Mouse (Mus musculus) limb, embryonic 11.5 days (tissue): Measurements from ENCODE around the gene Mta2. TPM values are rescaled to one million over a fixed set of nuclear protein-coding genes. Genes with fewer than 3 reads are reported as not detected.

ENCODE experiments used
- polyA plus RNA-seq: library from polyadenylated mRNA; unstranded; fragments of >200 nt; fragmentation: Nextera tagmentation; extraction: Ambion mirVana; gene quantifications from 2 replicates; pipeline ENCODE4 v1.2.1, GENCODE M21; 2014

Gene Mta2
- polyA plus RNA-seq, 1 experiment from 2014 or later: 58.5 TPM

Other genes with a start within 250 kb of the Mta2 start
- 108 and 114 TPM in 2 replicates for gene Slc3a2, start 218.5 kb upstream of the Mta2 start, polyA plus RNA-seq
- gene Wdr74, start 206.0 kb upstream of the Mta2 start, polyA plus RNA-seq: 92.9 and 100 TPM in 2 replicates
- gene 1700092M07Rik, start 201.2 kb upstream of the Mta2 start, polyA plus RNA-seq: 0.99 and 1.8 TPM in 2 replicates
- 125 and 127 TPM in 2 replicates for gene Stx5a, start 200.5 kb upstream of the Mta2 start, polyA plus RNA-seq
- gene Nxf1, start 184.8 kb upstream of the Mta2 start, polyA plus RNA-seq: 228 and 247 TPM in 2 replicates
- 183 and 204 TPM in 2 replicates for gene Tmem223, start 170.9 kb upstream of the Mta2 start, polyA plus RNA-seq
- gene Tmem179b, start 167.4 kb upstream of the Mta2 start, polyA plus RNA-seq: 49.1 and 51.3 TPM in 2 replicates
- 22.5 and 23.0 TPM in 2 replicates for gene Taf6l, start 155.5 kb upstream of the Mta2 start, polyA plus RNA-seq
- 197 and 206 TPM in 2 replicates for gene Polr2g, start 143.3 kb upstream of the Mta2 start, polyA plus RNA-seq
- 4.8 and 5.0 TPM in 2 replicates for gene Zbtb3, start 139.3 kb upstream of the Mta2 start, polyA plus RNA-seq
- 63.3 and 67.1 TPM in 2 replicates for gene Ttc9c, start 122.5 kb upstream of the Mta2 start, polyA plus RNA-seq
- gene Hnrnpul2, start 121.9 kb upstream of the Mta2 start, polyA plus RNA-seq: 6.9 and 8.0 TPM in 2 replicates
- not detected in 2 replicates for gene AC129217.1, start 112.1 kb upstream of the Mta2 start, polyA plus RNA-seq
- 34.1 and 35.0 TPM in 2 replicates for gene Bscl2, start 104.4 kb upstream of the Mta2 start, polyA plus RNA-seq
- 9.1 and 9.6 TPM in 2 replicates for gene Gng3, start 102.7 kb upstream of the Mta2 start, polyA plus RNA-seq
- 0.12 and 0.47 TPM in 2 replicates for gene Lrrn4cl, start 91.1 kb upstream of the Mta2 start, polyA plus RNA-seq
- gene Ubxn1, start 70.4 kb upstream of the Mta2 start, polyA plus RNA-seq: 186 and 196 TPM in 2 replicates
- 53.5 and 60.2 TPM in 2 replicates for gene Uqcc3, start 61.0 kb upstream of the Mta2 start, polyA plus RNA-seq
- 110 and 128 TPM in 2 replicates for gene Lbhd1, start 58.1 kb upstream of the Mta2 start, polyA plus RNA-seq
- not detected in 2 replicates for gene Gm49403, start 57.9 kb upstream of the Mta2 start, polyA plus RNA-seq
- 127 and 132 TPM in 2 replicates for gene 1810009A15Rik, start 53.0 kb upstream of the Mta2 start, polyA plus RNA-seq
- gene Gm49416, start 52.9 kb upstream of the Mta2 start, polyA plus RNA-seq: 0.24 TPM in 1 of 2 replicates, not detected in the other
- gene Ints5, start 48.9 kb upstream of the Mta2 start, polyA plus RNA-seq: 38.5 and 39.2 TPM in 2 replicates
- 111 and 122 TPM in 2 replicates for gene Ganab, start 43.8 kb upstream of the Mta2 start, polyA plus RNA-seq
- 33.1 and 37.2 TPM in 2 replicates for gene B3gat3, start 21.5 kb upstream of the Mta2 start, polyA plus RNA-seq
- 1.1 and 1.4 TPM in 2 replicates for gene Rom1, start 12.5 kb upstream of the Mta2 start, polyA plus RNA-seq
- 17.9 and 18.0 TPM in 2 replicates for gene Eml3, start 12.3 kb upstream of the Mta2 start, polyA plus RNA-seq
- gene Tut1, start 12.0 kb downstream of the Mta2 start, polyA plus RNA-seq: 33.2 and 35.2 TPM in 2 replicates
- gene Eef1g, start 25.2 kb downstream of the Mta2 start, polyA plus RNA-seq: 567 and 588 TPM in 2 replicates
- 7.7 and 8.9 TPM in 2 replicates for gene Ahnak, start 47.4 kb downstream of the Mta2 start, polyA plus RNA-seq
- gene Scgb1a1, start 146.1 kb downstream of the Mta2 start, polyA plus RNA-seq: not detected in 2 replicates
- gene Asrgl1, start 193.8 kb downstream of the Mta2 start, polyA plus RNA-seq: 19.7 and 22.8 TPM in 2 replicates